Mouse (Mus musculus) gastrocnemius, adult 18-20 months (tissue): ENCODE data around the gene Hcfc2. TPM values are rescaled to one million over a fixed set of nuclear protein-coding genes. Genes with fewer than 3 reads are reported as not detected.
A peak's percentile ranks its signal among the peaks of the same experiment; 100 is the strongest.

Source experiments
- DNase-seq: peaks from one replicate; pipeline ENCODE4 v3.0.0; 2021; ENCODE audit warnings: low spot score
- total RNA-seq, 2 experiments: library from RNA; stranded (reverse); gene quantifications; 2 replicates each; pipeline ENCODE4 v1.2.3; 2021

Hcfc2 gene
- total RNA-seq, 2 experiments from 2014 or later = 20.8 to 29.3 TPM

- DNase-seq = no peak
Observed at GRCm38 (mm10) chr10:82770713-82771112, 74.8 kb downstream of the Hcfc2 start.

DNA sequence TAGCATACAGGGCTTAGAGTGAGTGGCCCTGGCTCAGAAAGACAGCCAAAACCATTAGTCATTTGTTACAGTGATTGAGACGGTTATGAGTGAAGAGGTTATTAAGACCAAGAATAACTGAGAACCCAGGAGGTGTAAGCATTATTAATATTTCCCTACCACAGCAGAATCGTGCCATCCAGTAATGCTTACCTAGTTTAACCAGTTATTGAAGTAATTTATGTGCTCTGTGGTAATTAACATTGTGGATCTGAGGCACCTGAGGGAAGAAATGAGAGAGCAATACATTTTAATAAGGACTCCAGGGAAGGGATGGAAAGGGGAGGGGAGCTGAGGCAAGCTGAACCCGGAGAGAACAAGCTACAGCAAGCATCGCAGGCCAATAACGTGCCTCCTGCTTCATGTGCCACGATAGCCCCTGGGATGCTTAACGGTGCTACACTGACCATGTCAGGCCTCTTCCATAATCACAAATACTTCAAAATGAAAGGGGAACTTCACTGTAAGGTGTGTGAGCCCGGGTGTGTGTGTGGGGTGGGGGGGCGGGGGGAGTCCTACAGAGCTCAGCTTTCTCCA lies 75.7 kb downstream of the Hcfc2 start:
- DNase-seq = no peak

DNA sequence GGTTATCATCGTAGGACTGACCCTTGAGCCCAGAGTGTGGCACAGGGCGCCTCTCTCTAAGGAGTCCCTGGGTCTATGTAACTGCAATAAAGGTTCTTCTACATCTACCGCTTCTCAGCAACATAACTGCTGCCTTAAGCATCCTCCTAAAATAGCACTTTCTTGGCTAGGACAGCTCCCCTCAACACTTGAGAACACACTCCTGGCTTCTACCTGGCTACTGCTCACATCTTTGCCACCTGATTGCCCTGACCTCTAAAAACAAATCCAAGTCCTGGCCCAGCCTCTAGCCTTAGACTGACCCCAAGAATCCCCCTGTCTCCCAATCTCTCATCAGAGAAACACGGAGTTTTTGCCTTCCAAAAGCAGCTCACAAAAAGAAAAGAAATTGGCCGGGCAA lies 78.9 kb downstream of the Hcfc2 start:
- DNase-seq = peak; percentile 59

- DNase-seq = no peak
Observed at GRCm38 (mm10) chr10:82777075-82777474, 81.1 kb downstream of the Hcfc2 start.

- peak; percentile 81 for DNase-seq
Observed at GRCm38 (mm10) chr10:82777886-82778285, 81.9 kb downstream of the Hcfc2 start.

GRCm38 (mm10) chr10:82778791-82779549 lies 83.0 kb downstream of the Hcfc2 start:
- DNase-seq = no peak

DNA sequence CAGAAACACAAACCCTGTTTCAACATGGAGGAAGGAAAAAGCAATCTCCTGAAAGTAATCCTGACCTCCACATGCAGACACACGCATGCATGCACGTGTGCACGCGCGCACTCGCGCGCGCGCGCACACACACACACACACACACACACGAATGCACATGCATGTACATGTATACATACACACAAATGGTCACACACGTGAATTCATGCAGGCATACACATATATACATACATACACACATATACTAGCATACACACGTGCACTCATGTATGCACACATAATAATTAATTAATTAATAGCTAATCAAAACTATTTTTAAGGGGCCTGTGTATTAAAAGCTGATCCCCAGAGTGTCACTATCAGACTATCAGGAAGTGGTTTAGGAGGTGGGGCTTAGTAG lies 83.9 kb downstream of the Hcfc2 start:
- DNase-seq = no peak

DNA sequence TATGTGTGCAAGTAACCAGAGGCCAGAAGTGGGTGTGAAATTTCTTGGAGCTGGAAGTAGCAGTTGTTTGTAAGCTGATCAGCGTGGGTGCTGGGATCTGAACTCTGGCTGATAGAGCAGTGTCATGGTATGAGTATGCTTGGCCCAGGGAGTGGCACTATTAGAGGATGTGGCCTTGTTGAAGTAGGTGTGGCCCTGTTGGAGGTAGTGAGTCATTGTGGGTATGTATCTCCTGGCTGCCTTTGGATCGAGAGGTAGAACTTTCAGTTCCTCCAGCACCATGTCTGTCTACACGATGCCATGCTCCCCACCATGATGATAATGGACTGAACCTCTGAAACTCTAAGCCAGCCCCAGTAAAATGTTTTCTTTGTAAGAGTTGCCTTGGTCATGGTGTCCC lies 84.4 kb downstream of the Hcfc2 start:
- no peak for DNase-seq

DNA sequence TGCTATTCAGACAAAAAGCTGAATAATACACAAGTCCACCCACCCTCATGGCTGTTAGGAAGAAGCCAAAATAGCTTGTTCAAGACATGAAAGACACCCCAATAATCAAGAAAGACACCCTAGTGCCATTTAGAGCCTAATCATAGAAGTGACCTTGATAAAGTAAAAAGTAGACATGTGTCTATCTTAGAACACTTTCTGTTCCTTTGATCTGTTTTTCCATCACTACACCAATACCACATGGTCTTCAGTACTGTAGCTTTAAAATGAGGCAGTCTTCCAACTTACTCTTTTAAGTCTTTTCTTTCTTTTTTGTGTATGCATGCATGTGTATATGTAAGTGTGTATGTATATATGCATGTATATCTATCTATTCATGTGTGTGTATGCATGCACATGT lies 84.9 kb downstream of the Hcfc2 start:
- DNase-seq = no peak

GRCm38 (mm10) chr10:82782472-82782871 lies 86.5 kb downstream of the Hcfc2 start:
- no peak for DNase-seq

DNA sequence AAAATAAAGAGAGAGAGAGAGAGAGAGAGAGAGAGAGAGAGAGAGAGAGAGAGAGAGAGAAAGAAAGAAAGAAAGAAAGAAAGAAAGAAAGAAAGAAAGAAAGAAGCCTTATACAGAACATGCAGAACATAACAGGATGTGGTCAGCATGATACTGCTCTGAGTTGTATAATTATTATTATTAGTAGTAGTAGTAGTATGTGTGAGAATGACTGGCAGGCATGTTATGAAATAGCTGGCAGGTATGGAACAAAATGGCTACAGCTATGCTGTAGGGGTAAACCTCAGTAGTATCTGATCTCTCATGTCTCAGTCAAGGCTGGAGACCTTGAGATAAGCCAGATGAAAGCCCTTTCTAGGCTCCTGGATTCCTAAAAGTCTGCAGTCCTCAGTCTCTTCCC lies 93.2 kb downstream of the Hcfc2 start:
- DNase-seq = no peak

DNA sequence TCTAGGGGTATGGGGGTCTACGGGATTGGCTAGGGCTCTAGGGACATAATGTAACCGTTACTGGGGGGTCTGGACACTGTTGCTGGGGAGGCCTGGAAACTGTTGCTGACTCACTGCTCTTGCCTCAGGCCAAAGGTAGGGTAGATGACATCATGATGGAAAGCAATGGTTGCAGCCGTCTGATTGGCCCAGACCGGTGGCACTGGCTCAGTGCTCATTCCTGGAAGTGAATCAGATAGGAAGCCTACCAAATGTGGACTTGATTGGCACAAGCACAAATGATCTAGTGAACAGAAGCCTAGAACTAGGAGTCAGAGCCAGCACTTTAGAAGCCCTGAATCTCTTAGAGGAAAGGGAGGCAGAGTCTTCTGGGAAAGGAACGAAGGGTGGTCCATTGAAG lies 94.5 kb downstream of the Hcfc2 start:
- no peak for DNase-seq

DNA sequence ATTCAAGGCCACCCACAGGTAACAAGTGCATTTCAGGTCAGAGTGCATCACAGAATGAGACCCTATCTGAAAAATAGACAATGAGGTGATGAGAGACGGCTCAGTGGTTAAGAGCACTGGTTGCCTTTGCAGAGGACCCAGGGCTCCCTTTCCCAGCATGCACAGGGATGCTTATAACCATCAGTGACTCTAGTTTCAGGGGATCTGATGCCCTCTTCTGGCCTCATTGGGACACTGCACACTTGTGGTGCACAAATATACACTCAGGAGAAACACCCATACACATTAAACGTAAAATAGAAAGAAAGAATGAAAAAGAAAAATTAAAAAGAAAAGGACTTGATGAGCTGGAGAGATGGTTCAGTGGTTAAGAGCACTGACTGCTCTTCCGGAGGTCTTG lies 95.8 kb downstream of the Hcfc2 start:
- DNase-seq = no peak

Other genes starting within 250 kb of the Hcfc2 start
- not detected for gene Gm1553, start 203.5 kb upstream of the Hcfc2 start, total RNA-seq
- 10 to 100 TPM; 31.9 to 32.8 TPM for gene 1190007I07Rik, start 72.9 kb upstream of the Hcfc2 start, total RNA-seq
- 10 to 100 TPM; 10.5 to 12.0 TPM for gene Tdg, start 66.3 kb upstream of the Hcfc2 start, total RNA-seq
- 1 to 10 TPM; 1.1 to 2.1 TPM for gene Glt8d2, start 5.5 kb upstream of the Hcfc2 start, total RNA-seq
- 10 to 100 TPM; 34.2 to 37.9 TPM for gene Nfyb, start 68.0 kb downstream of the Hcfc2 start, total RNA-seq
- gene Txnrd1, start 137.8 kb downstream of the Hcfc2 start, total RNA-seq = 10 to 100 TPM; 52.6 to 65.1 TPM
- 1 to 10 TPM in 1 of 2 experiments, under 1 TPM in 1; 0.90 to 1.1 TPM for gene Eid3, start 170.5 kb downstream of the Hcfc2 start, total RNA-seq